Mouse (Mus musculus) spleen, postnatal 14 days (tissue): ENCODE data around the gene Pde10a.
"Not testable (repeated sequence)": the region's sequence is repeated elsewhere in the genome, so short reads cannot be mapped to it uniquely, and the experiment has no call there.

Experiments used
- DNase-seq, 2 experiments: peaks; one replicate each; pipeline ENCODE4 v3.0.0; 2021 to 2022; ENCODE audit warnings: low spot score in 2 of 2

Gene Pde10a

DNA sequence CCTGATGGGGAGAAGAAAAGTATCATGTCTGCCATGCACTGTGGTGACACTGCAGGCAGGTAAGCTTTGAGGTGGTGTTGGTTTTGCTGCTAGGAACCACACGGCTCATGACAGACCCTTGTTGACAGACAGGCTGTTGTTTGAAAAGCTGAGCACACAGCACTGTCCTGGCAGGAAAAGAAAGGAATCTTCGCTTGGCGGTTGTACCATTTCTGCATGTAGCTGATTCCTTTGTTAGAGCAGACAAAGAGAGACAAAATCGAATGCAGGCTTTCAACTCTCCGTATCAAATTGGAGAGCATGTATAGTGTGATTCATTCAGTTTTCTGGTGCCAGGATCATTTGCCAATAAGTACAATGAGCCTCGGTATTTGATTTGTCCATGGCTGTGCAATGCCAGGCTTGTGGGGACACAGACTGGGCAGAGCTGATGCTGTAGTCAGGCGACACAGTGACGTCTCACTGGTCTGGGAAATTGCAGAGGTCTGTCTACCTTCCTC, 122.2 kb downstream of the Pde10a start:
- no peak for DNase-seq

DNA sequence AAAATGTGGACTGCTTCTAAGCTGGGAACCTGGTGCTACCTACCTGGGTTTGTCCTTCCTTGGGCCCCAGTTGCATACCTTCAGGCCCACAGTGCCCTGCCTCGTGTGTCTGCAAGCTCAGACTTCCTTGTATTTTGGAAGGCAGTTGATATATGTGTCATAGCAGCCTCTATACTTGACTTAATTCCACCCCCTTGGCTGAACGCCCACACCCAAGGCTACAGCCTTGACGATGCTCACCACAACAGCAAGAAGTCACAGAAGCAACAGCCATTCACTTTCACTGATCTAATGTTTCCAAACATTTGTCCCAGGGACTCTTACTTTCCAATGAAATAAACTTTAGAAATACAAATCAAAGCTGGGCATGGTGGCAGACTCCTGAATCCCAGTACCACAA, 123.1 kb downstream of the Pde10a start:
- DNase-seq: no peak

DNA sequence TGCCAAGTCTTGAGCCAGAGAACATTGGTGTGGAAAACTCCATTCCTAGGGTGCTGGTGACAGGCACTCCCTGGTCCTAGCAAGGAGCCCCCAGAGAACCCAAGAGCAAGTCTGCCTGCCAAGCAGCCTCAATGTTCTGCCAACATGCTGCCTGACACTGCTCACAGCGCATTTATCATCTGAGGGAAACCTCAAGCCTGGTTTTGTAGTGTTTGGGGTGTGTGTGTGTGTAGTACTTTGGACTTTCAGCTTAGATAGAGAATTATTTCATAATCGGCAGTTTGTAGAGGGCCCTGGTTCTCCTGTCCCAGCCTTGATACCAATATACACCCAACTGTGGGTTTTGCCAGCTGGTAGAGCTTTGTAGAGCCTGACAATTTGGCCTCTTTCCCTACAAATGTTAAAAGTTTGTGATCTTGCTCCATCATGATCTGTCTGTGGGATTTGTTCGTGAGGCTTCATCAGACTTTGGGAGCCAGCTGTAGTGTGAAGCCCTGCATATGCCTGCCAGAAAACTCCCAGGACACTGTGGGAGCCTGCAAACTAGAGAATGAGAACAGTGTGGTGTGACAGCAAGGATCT, 127.6 kb downstream of the Pde10a start:
- DNase-seq: no peak

DNA sequence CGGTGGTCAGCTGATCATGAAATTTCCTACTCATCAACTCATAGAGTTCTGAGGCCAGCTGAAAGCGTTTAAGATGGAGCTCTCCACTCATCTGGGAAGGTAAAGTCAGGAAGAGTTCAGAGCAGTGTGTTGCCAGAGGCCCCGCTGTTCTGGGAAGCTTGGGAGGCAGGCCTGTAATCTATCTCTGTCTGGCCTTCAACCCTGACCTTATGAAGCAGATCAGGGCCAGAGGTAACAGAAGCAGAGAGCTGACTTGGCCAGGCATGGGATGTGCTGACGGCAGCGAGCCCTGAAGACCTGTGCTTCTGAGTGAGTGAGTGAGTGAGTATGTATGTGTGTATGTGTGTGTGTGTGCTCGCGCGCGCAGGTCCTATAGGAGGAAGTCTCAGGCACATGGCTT, 132.5 kb downstream of the Pde10a start:
- DNase-seq: no peak

DNA sequence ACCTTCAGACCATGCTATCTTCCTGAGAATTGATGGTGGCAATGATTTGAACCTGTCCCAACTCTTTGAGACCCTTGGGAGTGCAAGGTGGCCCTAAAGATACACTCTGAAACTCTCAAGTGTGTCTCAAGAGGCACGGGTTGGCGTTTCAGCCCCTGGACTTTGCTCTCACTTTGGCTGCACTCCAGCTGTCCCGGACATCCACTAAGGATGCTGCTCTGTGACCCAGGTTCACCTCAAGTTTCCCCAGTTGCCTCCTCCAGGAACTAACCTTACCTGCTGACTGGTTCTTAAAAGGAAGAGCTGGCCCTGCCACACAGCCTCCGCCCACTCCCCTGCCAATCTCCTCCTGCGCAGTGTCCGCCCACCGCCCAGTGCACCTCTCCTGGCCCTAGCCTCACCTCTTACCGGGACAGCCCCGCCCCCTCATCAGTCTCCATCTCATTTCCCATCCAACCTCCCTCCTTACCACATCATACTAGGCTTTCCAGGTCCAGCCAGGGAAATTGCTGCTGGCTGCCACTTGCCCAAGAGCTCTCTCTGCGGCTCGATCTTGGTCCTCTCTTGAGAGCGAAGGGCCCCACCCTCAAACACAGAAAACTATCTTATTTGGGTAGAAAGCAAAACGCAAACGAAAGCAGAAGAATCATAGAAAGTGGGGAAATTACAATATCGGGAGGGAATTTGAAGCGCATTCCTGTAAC, 133.7 kb downstream of the Pde10a start:
- no peak for DNase-seq

DNA sequence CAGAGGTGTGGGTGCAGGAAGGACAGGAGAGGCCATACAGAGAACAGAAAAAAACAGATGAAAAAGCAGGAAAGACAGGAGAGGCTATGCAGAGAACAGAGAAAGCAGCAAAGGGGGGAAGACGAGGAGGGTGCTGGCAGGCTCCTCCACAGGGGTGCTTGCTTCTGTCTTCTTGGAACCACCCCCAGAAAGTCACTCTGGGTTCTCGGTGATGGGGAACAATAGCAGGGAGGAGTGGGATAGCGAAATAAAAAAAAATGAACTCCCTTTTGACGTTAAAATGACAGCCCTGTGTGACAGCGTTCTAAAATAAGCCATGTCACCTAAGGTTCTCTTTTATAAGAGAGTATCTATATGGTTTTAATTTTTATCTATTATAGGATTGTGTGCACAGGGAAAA, 141.7 kb downstream of the Pde10a start:
- no peak for DNase-seq

DNA sequence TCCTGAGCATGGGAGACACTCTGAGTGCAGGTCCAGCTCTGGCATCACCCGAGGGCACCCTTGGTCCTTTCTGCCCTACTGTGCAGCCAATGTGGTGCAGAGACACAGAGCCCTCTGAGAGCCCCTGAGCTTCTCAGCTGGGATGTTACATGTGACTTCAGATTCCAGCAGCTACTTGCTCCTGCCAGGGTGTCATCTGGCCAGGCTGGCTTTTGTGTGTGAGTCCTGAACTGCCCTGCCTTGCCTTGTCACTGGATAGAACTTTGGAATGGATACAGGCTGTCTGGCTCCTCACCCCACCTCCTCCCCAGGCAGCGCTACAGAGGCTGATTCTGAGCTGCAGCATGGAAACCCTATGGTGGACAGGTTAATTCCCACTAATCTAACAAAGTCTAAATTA, 149.5 kb downstream of the Pde10a start:
- DNase-seq: no peak

DNA sequence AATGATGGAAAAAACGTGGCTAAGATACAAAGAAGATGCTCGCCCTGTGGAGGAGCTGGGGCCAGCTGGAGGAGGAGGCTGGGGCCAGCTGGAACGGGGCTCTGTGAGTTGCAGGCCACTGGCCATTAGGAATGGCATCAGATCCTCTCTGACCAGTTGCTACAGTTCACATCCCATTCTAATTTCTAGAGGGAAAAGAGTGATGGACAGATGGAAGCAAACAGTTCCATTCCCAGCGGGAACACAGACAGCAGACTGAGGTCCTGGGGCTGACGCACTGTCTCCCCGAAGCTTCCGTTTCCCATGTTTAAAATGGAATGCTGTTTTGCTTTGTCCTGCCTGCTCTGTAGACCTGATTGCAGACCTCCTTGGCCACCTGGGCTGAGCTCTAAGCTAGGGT, 161.2 kb downstream of the Pde10a start:
- DNase-seq: no peak

DNA sequence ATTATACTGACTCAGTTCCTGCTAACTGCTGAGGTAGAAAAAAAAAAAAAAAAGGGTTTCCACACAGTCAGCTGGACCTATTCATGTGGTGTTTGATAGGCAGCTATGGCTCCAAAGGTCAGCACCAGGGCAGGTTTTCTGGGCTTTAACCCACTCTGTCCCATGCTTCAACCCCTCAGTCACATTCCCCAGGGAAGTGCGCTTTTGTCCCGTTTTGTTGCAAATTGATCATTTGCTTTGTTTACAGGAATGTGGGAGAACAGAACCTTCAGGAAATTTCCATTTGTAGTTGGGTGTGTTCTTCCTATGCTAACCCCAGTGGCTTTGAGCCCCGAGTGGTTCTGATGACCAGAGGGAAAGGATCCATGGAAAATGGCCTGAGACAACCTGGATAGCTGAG, 162.9 kb downstream of the Pde10a start:
- no peak for DNase-seq

DNA sequence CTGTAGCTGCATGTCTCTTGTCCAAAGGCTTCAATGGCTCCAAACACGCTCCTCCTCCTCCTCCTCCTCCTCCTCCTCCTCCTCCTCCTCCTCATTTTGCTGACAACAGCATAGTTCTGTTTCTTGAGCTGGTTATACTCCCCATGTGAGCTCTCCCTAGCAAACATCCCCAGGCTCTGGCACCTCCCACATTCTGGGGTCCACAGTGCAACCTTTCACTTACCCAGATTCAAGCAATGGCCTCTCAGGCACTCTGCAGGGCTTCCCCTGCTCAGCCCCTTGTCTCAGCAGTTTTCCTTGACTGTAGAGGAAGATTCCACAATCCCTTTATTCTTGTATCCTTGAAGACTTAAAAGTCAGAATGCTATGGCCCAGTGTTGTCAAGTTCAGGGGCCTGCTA, 173.1 kb downstream of the Pde10a start:
- DNase-seq: no peak

DNA sequence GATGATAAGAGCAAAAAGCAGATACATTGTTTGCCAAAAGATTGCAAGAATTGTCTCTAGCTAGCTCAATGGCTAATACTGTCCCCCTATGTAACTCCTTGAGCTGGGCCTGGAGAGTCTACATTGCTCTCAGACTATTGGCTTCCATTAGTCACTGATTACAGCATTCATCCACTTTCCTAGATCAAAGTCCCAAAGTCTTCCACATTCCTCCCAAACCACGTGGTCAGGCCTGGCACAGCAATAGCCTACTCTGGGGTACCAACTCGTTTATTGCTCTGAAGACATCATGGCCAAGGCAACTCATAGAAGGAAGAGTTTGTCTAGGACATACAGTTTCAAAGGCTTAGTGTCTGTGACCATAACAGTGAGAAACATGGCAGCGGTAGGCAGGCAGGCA, 173.6 kb downstream of the Pde10a start:
- DNase-seq: no peak

DNA sequence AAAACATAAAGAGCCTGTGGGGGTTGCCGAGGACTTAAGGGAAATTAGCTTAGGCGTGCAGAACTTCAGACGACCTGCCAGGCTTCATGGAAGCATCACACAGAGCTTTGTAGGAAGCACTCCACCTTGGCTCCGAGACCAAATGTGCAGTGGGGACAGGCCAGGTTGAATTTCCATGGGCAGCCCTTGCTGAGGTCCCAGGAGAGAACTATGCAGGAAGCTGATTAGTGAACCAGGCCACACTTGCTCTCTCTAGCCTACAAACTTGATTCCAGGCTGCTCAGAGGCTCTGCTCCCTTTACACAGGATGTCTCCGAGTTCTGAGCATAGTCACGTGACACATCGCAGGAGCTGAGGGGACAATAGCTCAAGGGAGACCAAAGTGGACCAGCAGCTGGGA, 175.9 kb downstream of the Pde10a start:
- DNase-seq: no peak

DNA sequence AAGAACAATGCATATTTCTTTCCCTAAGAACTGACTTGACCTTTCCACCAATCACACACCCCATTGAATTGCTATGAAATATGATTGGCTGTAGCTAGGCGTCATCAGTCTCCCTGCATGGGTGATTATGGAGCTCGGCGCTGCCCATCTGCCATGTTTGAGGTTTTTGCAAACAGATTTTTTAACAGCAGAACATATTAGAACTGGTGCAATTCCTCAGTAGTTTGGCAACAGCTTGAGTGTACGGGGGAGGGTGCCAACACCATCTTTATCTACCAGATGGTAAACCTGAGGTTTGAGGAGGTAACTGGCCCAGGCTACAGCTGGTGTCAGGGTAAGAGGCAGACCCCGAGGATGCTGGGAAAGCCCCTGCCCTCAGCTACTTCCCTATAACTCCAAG, 177.3 kb downstream of the Pde10a start:
- DNase-seq: no peak

DNA sequence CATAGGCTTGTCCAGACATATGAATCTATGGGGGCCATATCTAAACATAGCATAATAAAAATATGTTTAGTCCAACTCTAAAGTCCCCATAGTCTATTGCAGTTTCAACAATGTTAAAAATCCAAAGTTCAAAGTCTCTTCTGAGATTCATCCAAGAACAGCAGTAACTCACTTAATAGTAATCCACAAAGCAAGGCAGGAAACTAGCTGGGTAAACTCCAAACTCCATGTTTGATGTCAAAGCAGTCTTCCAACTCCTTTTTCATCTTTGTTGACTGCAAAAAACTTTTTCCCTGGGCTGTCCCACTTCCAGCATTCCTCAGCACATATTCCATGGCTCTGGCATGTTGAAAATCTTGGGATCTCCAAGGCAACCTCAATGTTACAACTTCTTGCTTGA, 182.8 kb downstream of the Pde10a start:
- DNase-seq: no peak

DNA sequence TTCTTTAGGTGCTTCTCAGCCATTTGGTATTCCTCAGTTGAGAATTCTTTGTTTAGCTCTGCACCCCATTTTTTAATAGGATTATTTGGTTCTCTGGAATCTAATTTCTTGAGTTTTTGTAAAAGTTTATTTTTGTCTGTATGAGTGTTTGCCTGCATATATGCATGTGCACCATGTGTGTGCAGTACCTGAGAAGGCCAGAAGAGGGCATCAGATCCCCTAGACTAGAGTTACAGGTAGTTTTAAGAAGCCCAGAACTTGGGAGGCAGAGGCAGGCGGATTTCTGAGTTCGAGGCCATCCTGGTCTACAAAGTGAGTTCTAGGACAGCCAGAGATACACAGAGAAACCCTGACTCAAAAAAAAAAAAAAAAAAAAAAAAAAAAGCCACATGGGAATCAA, 187.6 kb downstream of the Pde10a start:
- DNase-seq: not testable (repeated sequence)

DNA sequence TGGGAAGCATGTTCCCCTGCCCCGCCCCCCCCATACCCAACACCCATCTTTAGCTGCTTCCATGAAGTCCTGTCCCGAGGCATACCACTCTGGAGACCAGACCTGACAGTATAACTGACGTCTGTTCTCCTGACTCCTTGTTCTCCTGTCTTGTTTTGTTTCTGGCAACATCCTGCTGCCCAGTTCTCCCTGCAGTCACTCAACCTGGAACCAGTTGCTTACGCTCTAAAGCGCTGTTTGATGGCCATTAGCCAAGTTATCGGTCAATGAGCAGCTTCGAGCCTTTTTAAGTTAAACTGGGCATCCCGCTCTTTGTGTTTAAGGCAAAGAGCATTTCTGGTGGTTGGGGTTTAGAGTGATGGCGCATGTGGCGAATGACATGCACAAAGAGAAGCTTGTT, 195.8 kb downstream of the Pde10a start:
- DNase-seq: no peak

DNA sequence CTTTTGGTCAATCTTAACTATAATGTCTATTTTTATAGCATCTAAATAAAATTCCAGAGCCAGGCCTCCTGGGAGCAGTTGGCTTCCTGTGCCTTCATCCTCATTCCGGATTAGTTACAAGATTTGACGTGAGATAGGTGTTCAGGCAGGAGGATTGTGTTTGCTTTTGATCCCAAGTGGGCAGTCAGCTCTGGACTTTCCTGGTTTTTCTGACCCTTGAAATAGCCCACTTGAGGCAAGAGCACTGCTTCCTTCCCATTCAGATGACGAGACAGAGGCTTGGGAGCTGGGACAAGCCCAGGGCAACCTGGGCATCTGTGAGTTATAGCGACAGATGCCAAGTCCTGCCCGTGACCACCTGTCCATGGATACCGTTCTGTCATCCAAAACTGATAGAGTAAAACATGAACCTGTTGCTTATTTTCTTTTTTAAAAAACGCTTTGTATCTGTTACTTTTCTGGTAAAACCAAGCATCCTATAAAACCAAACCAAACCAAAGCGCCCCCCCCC, 199.3 kb downstream of the Pde10a start:
- DNase-seq: no peak

DNA sequence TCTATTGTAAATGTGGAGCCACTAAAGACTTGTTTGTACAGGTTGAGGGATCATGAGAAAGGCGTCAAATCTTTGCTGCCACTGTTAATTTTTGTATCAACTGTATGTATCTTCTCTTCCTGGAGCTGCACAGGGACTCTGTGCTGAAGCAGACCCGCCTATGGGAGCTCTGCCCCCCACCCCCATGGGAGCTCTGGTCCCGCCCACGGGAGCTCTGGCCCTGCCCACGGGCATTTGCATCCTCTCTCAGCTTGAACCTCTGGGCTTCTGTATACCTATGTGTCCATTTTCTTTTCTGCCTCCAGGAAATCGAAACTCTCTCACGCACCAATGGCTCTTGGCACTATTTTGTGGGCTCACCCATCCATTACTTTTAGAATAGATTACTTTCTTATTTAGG, 203.5 kb downstream of the Pde10a start:
- DNase-seq: no peak

DNA sequence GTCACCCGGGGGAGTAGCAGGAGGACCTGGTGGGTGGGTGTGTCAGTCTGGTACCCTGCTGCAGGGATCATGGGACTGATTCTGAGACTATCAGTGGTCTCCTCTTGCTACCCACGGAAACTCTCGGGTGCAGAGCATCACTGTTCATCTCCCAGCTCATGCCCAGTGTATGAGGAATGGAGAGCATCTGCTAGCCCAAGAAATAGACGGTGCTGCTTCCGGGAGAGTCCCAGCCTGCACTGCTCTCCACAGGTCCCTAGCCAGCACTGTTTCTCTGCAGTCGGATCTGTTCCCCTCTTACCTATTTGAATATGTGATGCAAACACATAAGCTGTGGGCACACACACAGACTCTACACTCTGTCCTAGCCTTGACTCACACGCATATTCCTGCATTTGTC, 204.6 kb downstream of the Pde10a start:
- no peak for DNase-seq

DNA sequence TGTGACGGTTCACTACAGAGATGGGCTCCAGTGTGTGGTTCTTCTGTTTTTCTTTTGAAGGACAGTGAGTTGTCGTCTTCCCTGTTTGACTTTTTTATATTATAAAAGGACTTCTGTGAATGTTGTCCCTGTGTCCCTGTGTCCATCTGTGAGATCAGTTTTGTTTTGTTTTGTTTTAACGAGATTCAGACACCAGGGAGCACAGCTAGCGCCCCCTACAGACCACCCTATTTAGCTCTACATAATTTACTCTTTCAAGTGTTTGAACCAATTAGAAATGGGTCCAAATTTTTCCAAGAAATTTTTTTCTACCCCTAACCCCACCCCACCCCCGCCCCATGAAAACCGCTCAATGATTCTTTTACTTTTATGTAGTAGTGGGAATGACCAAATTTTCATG, 205.9 kb downstream of the Pde10a start:
- DNase-seq: no peak

DNA sequence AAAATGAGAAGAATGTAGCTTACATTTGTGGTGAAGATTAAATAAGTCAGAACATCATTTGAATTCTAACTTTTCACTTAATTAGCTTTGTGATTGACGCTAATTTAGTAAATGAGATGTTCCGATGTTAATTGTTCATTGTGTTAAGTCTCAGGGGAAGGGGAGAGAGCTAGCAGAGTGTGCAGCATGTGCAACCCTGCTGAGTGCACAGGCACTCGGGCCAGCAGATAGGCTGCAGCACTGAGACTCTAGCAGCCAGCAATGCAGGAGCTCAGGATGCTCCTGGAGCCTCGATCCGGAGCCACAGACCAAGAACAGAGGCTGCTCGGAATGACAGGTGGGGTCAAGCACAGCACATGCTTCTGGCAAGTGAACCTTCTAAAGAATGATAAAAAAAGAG, 211.1 kb downstream of the Pde10a start:
- no peak for DNase-seq

DNA sequence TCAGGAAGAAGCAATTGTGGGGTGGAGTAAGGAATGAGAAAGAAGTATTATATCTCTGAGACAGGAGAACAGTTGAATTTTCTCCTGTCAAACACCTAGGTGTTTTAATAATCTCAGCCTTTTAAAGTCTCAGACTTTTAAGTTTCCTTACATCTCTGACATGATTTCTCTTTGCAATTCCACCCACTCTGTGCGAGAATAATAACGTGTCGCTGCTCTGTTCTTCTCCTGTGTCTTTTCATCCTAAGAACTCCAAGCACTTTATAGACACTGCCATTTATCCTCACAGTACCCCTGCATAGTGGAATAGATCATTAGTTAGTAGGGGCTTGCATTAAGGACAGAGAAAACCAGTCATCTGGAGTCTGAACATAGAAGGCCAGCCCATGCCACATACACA, 217.6 kb downstream of the Pde10a start:
- no peak for DNase-seq

DNA sequence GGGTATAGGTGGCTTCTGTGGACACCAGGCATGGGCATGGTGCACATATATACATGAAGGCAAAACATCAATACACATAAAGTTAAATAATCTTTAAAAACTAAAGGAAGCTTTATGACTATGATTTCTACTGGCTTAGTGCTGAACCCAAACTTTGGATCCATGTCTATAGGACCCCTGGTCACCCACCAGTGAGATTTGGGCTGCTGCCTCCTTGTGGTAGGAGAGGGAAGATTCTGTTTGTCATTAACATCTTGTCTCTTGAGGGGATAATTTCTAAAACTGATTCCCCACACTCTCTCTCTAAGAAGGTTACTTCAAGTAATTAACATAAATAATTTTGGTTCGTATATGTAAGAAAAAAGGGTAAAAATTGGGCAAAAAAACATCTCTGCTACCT, 220.2 kb downstream of the Pde10a start:
- no peak for DNase-seq

DNA sequence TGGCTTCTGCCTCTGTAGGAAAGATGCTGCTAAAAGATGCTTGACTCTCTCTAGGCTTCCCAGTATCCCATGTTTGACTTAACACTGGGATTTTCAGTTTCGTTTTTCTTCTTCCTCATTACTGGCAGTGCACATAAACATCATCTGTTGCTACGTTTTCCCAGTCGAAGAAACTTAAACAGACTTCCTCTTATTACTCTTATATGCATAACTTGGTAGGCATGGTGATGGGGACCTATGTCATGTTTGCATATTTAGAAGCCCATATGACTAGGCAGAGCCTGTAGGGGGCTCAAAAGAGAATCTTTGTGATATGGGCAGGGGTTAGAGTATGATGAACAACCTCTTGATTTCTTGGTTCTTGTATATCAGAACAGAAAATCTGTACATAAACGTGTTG, 224.3 kb downstream of the Pde10a start:
- DNase-seq: no peak
